Mouse (Mus musculus): Measurements from ENCODE around the gene Cope. TPM values are rescaled to one million over a fixed set of nuclear protein-coding genes. Genes with fewer than 3 reads are reported as not detected.

Gene Cope
- total and polyA plus RNA-seq, 3 experiments: 134 to 243 (median 191) TPM

GRCm38 (mm10) chr8:70267674-70268073 is 34.6 kb upstream of the Cope start:
- dilution Hi-C loops (cut with MboI; ENCODE audit: extremely low pct_ligation_motif_present, extremely low pct_unique_long_range_greater_than_20kb, low sequenced_read_pairs): no loop called here
- Histone ChIP-seq H3K79me2 (replicated peaks; ENCODE audit: control insufficient read depth, extremely low read depth, insufficient read depth, poor library complexity, severe bottlenecking) (no peaks in the 10 kb centered on the region), H3K27ac (ENCODE audit: insufficient read depth, low read depth) (no peak overlapping the region), H3K4me3 (replicated peaks in 1 of 3; ENCODE audit: low read depth in 2 of 3, low read length in 2 of 3, poor library complexity in 1 of 3) (no peak overlapping the region), H3K9me3 (replicated peaks; ENCODE audit: low read length) (no peaks in the 10 kb centered on the region), H3K4me1 (ENCODE audit: control insufficient read depth in 1 of 2, insufficient read depth in 2 of 2) (peaks cover 13 to 17% of the 10 kb centered on the region in 2 experiments), H3K4me2 (ENCODE audit: insufficient read depth, low read depth, poor library complexity, severe bottlenecking) (no peak overlapping the region), H3K27me3 (replicated peaks) (no peaks in the 10 kb centered on the region), H3K9ac (ENCODE audit: insufficient read depth, low read depth) (no peak overlapping the region), H3K36me3 (replicated peaks in 1 of 2; ENCODE audit: control insufficient read depth in 1 of 2, insufficient read depth in 1 of 2, low read length in 1 of 2) (peaks cover 16 to 58% of the 10 kb centered on the region in 2 experiments)
- no peak for DNase-seq (ENCODE audit: extremely low read depth)
- TF ChIP-seq RCOR1 (conservative IDR thresholded peaks at IDR 0.05; ENCODE audit: low read depth, low read length) (no peak), POLR2AphosphoS2 (IDR thresholded peaks at IDR 0.05; ENCODE audit: low read depth, low read length) (no peak), JUN (IDR thresholded peaks at IDR 0.05; ENCODE audit: insufficient read depth, low read depth, low read length) (no peak), SMC3 (IDR thresholded peaks at IDR 0.05; ENCODE audit: low read depth, low read length) (no peak), EP300 (IDR thresholded peaks at IDR 0.05; ENCODE audit: low read length) (no peak), USF1 (IDR thresholded peaks at IDR 0.05; ENCODE audit: low read depth, low read length) (no peak)
- in situ Hi-C loops (cut with MboI; ENCODE audit: low pct_ligation_motif_present, low pct_unique_long_range_greater_than_20kb, low sequenced_read_pairs): no loop called here

- no peak overlapping the region for H3K27ac ChIP-seq (ENCODE audit: insufficient read depth, low read depth)
- dilution Hi-C loops (cut with MboI; ENCODE audit: extremely low pct_ligation_motif_present, extremely low pct_unique_long_range_greater_than_20kb, low sequenced_read_pairs) (no loop called here), in situ Hi-C loops (cut with MboI; ENCODE audit: low pct_ligation_motif_present, low pct_unique_long_range_greater_than_20kb, low sequenced_read_pairs) (no loop called here)
- H3K9ac ChIP-seq (ENCODE audit: insufficient read depth, low read depth): no peak overlapping the region
- H3K9me3 ChIP-seq (replicated peaks; ENCODE audit: low read length): no peaks in the 10 kb centered on the region
- H3K4me1 ChIP-seq (ENCODE audit: control insufficient read depth in 1 of 2, insufficient read depth in 2 of 2): peaks cover 19 to 23% of the 10 kb centered on the region in 2 experiments
- no peak overlapping the region for H3K4me2 ChIP-seq (ENCODE audit: insufficient read depth, low read depth, poor library complexity, severe bottlenecking)
- H3K4me3 ChIP-seq (replicated peaks in 1 of 3; ENCODE audit: low read depth in 2 of 3, low read length in 2 of 3, poor library complexity in 1 of 3): no peak overlapping the region
- no peak for DNase-seq (ENCODE audit: extremely low read depth)
- H3K27me3 ChIP-seq (replicated peaks): no peaks in the 10 kb centered on the region
- TF ChIP-seq UBTF (IDR thresholded peaks at IDR 0.05; ENCODE audit: low read depth, low read length) (no peak), CHD1 (IDR thresholded peaks at IDR 0.05; ENCODE audit: low read depth, low read length) (no peak), NELFE (IDR thresholded peaks at IDR 0.05; ENCODE audit: low read depth, low read length) (no peak), GABPA (IDR thresholded peaks at IDR 0.05; ENCODE audit: insufficient replicate concordance, low read depth, low read length) (no peak), USF1 (IDR thresholded peaks at IDR 0.05; ENCODE audit: low read depth, low read length) (no peak), ETS1 (conservative IDR thresholded peaks at IDR 0.05; ENCODE audit: low read depth, low read length) (no peak), JUND (conservative IDR thresholded peaks at IDR 0.05; ENCODE audit: low read depth, low read length) (no peak), IRF4 (IDR thresholded peaks at IDR 0.05; ENCODE audit: low read depth, low read length) (no peak)
- H3K79me2 ChIP-seq (replicated peaks; ENCODE audit: control insufficient read depth, extremely low read depth, insufficient read depth, poor library complexity, severe bottlenecking): no peaks in the 10 kb centered on the region
- peaks cover 10 to 51% of the 10 kb centered on the region in 2 experiments for H3K36me3 ChIP-seq (replicated peaks in 1 of 2; ENCODE audit: control insufficient read depth in 1 of 2, insufficient read depth in 1 of 2, low read length in 1 of 2)
These were observed 34.0 kb upstream of the Cope start for GRCm38 (mm10) chr8:70268311-70268710.
